Mouse (Mus musculus) hindbrain, embryonic 10.5 days (tissue): ENCODE measurements at regions not wholly inside any gene's neighbourhood (a gene's known extent, or its start where the extent isn't known, plus 50 kb on each side); places are given as distances from the start of the nearest gene placed in this dataset.

ENCODE experiments used
- DNase-seq: peaks from one replicate; pipeline ENCODE4 v3.0.0-alpha.2; 2017; ENCODE audit warnings: low spot score
- H3K27ac ChIP-seq: fragments of 300-500 bp; sonication (generic); 2 replicates; pipeline ENCODE4 v1.5.1; 2016; ENCODE audit warnings: mild to moderate bottlenecking, moderate library complexity
- H3K27me3 ChIP-seq: fragments of 300-500 bp; sonication (generic); 2 replicates; pipeline ENCODE4 v1.6.1; 2016; ENCODE audit warnings: mild to moderate bottlenecking; ENCODE audit not compliant: poor library complexity, insufficient read depth, severe bottlenecking
- H3K36me3 ChIP-seq: fragments of 300-500 bp; sonication (generic); 2 replicates; pipeline ENCODE4 v1.6.1; 2016; ENCODE audit warnings: mild to moderate bottlenecking, moderate library complexity
- H3K4me1 ChIP-seq: fragments of 300-500 bp; sonication (generic); replicated peaks from 2 replicates; pipeline ENCODE4 v1.6.1; 2016; ENCODE audit warnings: mild to moderate bottlenecking
- H3K4me3 ChIP-seq: fragments of 300-500 bp; sonication (generic); 2 replicates; pipeline ENCODE4 v1.5.1; 2016; ENCODE audit warnings: mild to moderate bottlenecking, moderate library complexity
- H3K9me3 ChIP-seq: fragments of 300-500 bp; sonication (generic); 2 replicates; pipeline ENCODE4 v1.6.1; 2016; ENCODE audit warnings: mild to moderate bottlenecking, moderate library complexity
- WGBS: fragments of 180-500 bp; shearing (Covaris S2); methylation state at CpG from one replicate; pipeline ENCODE4 v1.1.7; 2016; 5-methylcytosine and 5-hydroxymethylcytosine counted together

- WGBS = 86% methylated on average over 4 of the region's 4 CpGs
- no peaks in the 10 kb centered on the region for H3K27me3 ChIP-seq
- no peaks in the 10 kb centered on the region for H3K4me1 ChIP-seq
Measured at GRCm38 (mm10) chr12:94229894-94230293, 1462.1 kb upstream of the Flrt2 start.

GRCm38 (mm10) chr12:94245366-94245765, 1446.7 kb upstream of the Flrt2 start:
- DNase-seq = no peak
- 81% methylated on average over 2 of the region's 2 CpGs for WGBS

More at GRCm38 (mm10) chr12:94229894-94230293, 1462.1 kb upstream of the Flrt2 start:
- DNase-seq = no peak
- no peak overlapping the region for H3K27ac ChIP-seq
- H3K4me3 ChIP-seq = no peak overlapping the region
- H3K36me3 ChIP-seq = no peaks in the 10 kb centered on the region
- H3K9me3 ChIP-seq = no peaks in the 10 kb centered on the region

GRCm38 (mm10) chr12:94247362-94247761, 1444.7 kb upstream of the Flrt2 start:
- no peak overlapping the region for H3K27ac ChIP-seq
- H3K27me3 ChIP-seq = no peaks in the 10 kb centered on the region
- no peaks in the 10 kb centered on the region for H3K9me3 ChIP-seq
- H3K4me1 ChIP-seq = no peaks in the 10 kb centered on the region
- DNase-seq = no peak
- H3K4me3 ChIP-seq = no peak overlapping the region
- H3K36me3 ChIP-seq = no peaks in the 10 kb centered on the region

More at GRCm38 (mm10) chr12:94245366-94245765, 1446.7 kb upstream of the Flrt2 start:
- no peaks in the 10 kb centered on the region for H3K9me3 ChIP-seq
- no peaks in the 10 kb centered on the region for H3K36me3 ChIP-seq
- H3K27ac ChIP-seq = no peak overlapping the region
- no peaks in the 10 kb centered on the region for H3K27me3 ChIP-seq
- H3K4me3 ChIP-seq = no peak overlapping the region
- no peaks in the 10 kb centered on the region for H3K4me1 ChIP-seq

- WGBS = 62% methylated on average over 8 of the region's 8 CpGs
- H3K27me3 ChIP-seq = no peaks in the 10 kb centered on the region
- peak; percentile 50 for DNase-seq
- H3K27ac ChIP-seq = no peak overlapping the region
- no peak overlapping the region for H3K4me3 ChIP-seq
- no peaks in the 10 kb centered on the region for H3K36me3 ChIP-seq
- no peaks in the 10 kb centered on the region for H3K4me1 ChIP-seq
- H3K9me3 ChIP-seq = no peaks in the 10 kb centered on the region
Measured at GRCm38 (mm10) chr12:94252957-94253633, 1438.9 kb upstream of the Flrt2 start.

- Histone ChIP-seq H3K4me3 (no peak overlapping the region), H3K9me3 (no peaks in the 10 kb centered on the region), H3K36me3 (no peaks in the 10 kb centered on the region), H3K4me1 (no peaks in the 10 kb centered on the region), H3K27ac (no peak overlapping the region), H3K27me3 (no peaks in the 10 kb centered on the region)
- no peak for DNase-seq
- 74% methylated on average over 2 of the region's 2 CpGs for WGBS
Measured at GRCm38 (mm10) chr12:94280946-94281345, 1411.1 kb upstream of the Flrt2 start.

GRCm38 (mm10) chr12:94282931-94283330, 1409.1 kb upstream of the Flrt2 start:
- DNase-seq = no peak
- WGBS = 87% methylated on average over 3 of the region's 3 CpGs
- Histone ChIP-seq H3K9me3 (no peaks in the 10 kb centered on the region), H3K27ac (no peak overlapping the region), H3K27me3 (no peaks in the 10 kb centered on the region), H3K4me1 (no peaks in the 10 kb centered on the region), H3K4me3 (no peak overlapping the region), H3K36me3 (no peaks in the 10 kb centered on the region)

GRCm38 (mm10) chr12:94283572-94283971, 1408.5 kb upstream of the Flrt2 start:
- H3K4me3 ChIP-seq = no peak overlapping the region
- 78% methylated on average over 3 of the region's 3 CpGs for WGBS
- H3K27me3 ChIP-seq = no peaks in the 10 kb centered on the region
- H3K9me3 ChIP-seq = no peaks in the 10 kb centered on the region
- no peaks in the 10 kb centered on the region for H3K36me3 ChIP-seq
- H3K27ac ChIP-seq = no peak overlapping the region
- no peak for DNase-seq
- H3K4me1 ChIP-seq = no peaks in the 10 kb centered on the region

- no peak for DNase-seq
- Histone ChIP-seq H3K4me1 (no peaks in the 10 kb centered on the region), H3K27ac (no peak overlapping the region), H3K9me3 (no peaks in the 10 kb centered on the region), H3K27me3 (no peaks in the 10 kb centered on the region), H3K36me3 (no peaks in the 10 kb centered on the region), H3K4me3 (no peak overlapping the region)
- WGBS = 92% methylated on average over 5 of the region's 5 CpGs
Measured at GRCm38 (mm10) chr12:94297864-94298263, 1394.2 kb upstream of the Flrt2 start.

- no peak overlapping the region for H3K27ac ChIP-seq
- no peaks in the 10 kb centered on the region for H3K9me3 ChIP-seq
- H3K36me3 ChIP-seq = no peaks in the 10 kb centered on the region
- no peaks in the 10 kb centered on the region for H3K27me3 ChIP-seq
- WGBS = 72% methylated on average over 5 of the region's 5 CpGs
- H3K4me3 ChIP-seq = no peak overlapping the region
- no peaks in the 10 kb centered on the region for H3K4me1 ChIP-seq
- no peak for DNase-seq
Measured at GRCm38 (mm10) chr12:94332351-94332750, 1359.7 kb upstream of the Flrt2 start.

GRCm38 (mm10) chr12:94334671-94335070, 1357.4 kb upstream of the Flrt2 start:
- DNase-seq = no peak
- Histone ChIP-seq H3K27me3 (no peaks in the 10 kb centered on the region), H3K4me3 (no peak overlapping the region), H3K4me1 (no peaks in the 10 kb centered on the region), H3K36me3 (no peaks in the 10 kb centered on the region), H3K27ac (no peak overlapping the region), H3K9me3 (no peaks in the 10 kb centered on the region)
- 87% methylated on average over 3 of the region's 3 CpGs for WGBS

GRCm38 (mm10) chr12:94349623-94350156, 1342.3 kb upstream of the Flrt2 start:
- H3K27me3 ChIP-seq = no peaks in the 10 kb centered on the region
- H3K4me1 ChIP-seq = no peaks in the 10 kb centered on the region; the same call in 1 of the 2 replicates
- no peak overlapping the region for H3K27ac ChIP-seq
- H3K4me3 ChIP-seq = no peak overlapping the region
- 64% methylated on average over 7 of the region's 7 CpGs for WGBS
- DNase-seq = no peak
- H3K36me3 ChIP-seq = no peaks in the 10 kb centered on the region
- H3K9me3 ChIP-seq = no peaks in the 10 kb centered on the region

GRCm38 (mm10) chr12:94364269-94364668, 1327.8 kb upstream of the Flrt2 start:
- Histone ChIP-seq H3K27me3 (no peaks in the 10 kb centered on the region), H3K4me3 (no peak overlapping the region), H3K4me1 (no peaks in the 10 kb centered on the region), H3K9me3 (no peaks in the 10 kb centered on the region), H3K27ac (no peak overlapping the region), H3K36me3 (no peaks in the 10 kb centered on the region)
- 80% methylated on average over 6 of the region's 6 CpGs for WGBS
- no peak for DNase-seq

GRCm38 (mm10) chr12:94399991-94400390, 1292.0 kb upstream of the Flrt2 start:
- Histone ChIP-seq H3K36me3 (no peaks in the 10 kb centered on the region), H3K9me3 (no peaks in the 10 kb centered on the region), H3K4me1 (no peaks in the 10 kb centered on the region), H3K4me3 (no peak overlapping the region), H3K27ac (no peak overlapping the region), H3K27me3 (no peaks in the 10 kb centered on the region)
- WGBS = 74% methylated on average over 2 of the region's 2 CpGs
- no peak for DNase-seq

GRCm38 (mm10) chr12:94420918-94421317, 1271.1 kb upstream of the Flrt2 start:
- H3K27ac ChIP-seq = no peak overlapping the region
- no peak for DNase-seq
- whole genome bisulfite sequencing = 79% methylated on average over 5 of the region's 5 CpGs
- H3K9me3 ChIP-seq = no peaks in the 10 kb centered on the region
- no peaks in the 10 kb centered on the region for H3K27me3 ChIP-seq
- H3K36me3 ChIP-seq = no peaks in the 10 kb centered on the region
- no peak overlapping the region for H3K4me3 ChIP-seq
- H3K4me1 ChIP-seq = peaks cover 9% of the 10 kb centered on the region
